Mouse (Mus musculus): ENCODE results near the gene Rbm5.

Rbm5 gene

GRCm38 (mm10) chr9:107699376-107699980, 71.3 kb downstream of the Rbm5 start:
- DNase-seq: peak; percentile 46 to 60

- peak; percentile 56 to 75 for DNase-seq
These were observed 72.1 kb downstream of the Rbm5 start for GRCm38 (mm10) chr9:107698611-107699190.

- DNase-seq: peak in 1 of 2 experiments; percentile 43
These were observed 72.8 kb downstream of the Rbm5 start for GRCm38 (mm10) chr9:107697811-107698521.

- DNase-seq: peak; percentile 45 to 82
These were observed 73.8 kb downstream of the Rbm5 start for GRCm38 (mm10) chr9:107696845-107697610.

- DNase-seq: no peak
These were observed 74.7 kb downstream of the Rbm5 start for GRCm38 (mm10) chr9:107696106-107696479.

GRCm38 (mm10) chr9:107695441-107696105, 75.2 kb downstream of the Rbm5 start:
- peak; percentile 45 to 73 for DNase-seq

GRCm38 (mm10) chr9:107694627-107695026, 76.2 kb downstream of the Rbm5 start:
- DNase-seq: peak; percentile 62 to 74

GRCm38 (mm10) chr9:107693433-107693987, 77.3 kb downstream of the Rbm5 start:
- DNase-seq: peak in 1 of 2 experiments; percentile 36

GRCm38 (mm10) chr9:107692785-107693184, 78.0 kb downstream of the Rbm5 start:
- DNase-seq: peak in 1 of 2 experiments; percentile 31

GRCm38 (mm10) chr9:107690391-107690790, 80.4 kb downstream of the Rbm5 start:
- DNase-seq: peak in 1 of 2 experiments; percentile 31

Data from kidney, postnatal 25 days (tissue).